Mouse (Mus musculus) embryonic facial prominence, embryonic 13.5 days (tissue): ENCODE measurements around the gene Cdkn1a. TPM values are rescaled to one million over a fixed set of nuclear protein-coding genes. Genes with fewer than 3 reads are reported as not detected.
A peak's percentile ranks its signal among the peaks of the same experiment; 100 is the strongest.

ENCODE experiments used
- ATAC-seq: fragments of 200-750 bp; cut with Nextera tagmentation; 2 replicates; pipeline ENCODE4 v1.8.0; 2017; ENCODE audit warnings: low read depth; ENCODE audit not compliant: insufficient number of reproducible peaks, insufficient read depth, low FRiP score, low TSS enrichment
- H3K27ac ChIP-seq: fragments of 300-500 bp; sonication (generic); 2 replicates; pipeline ENCODE4 v1.5.1; 2015; ENCODE audit warnings: moderate library complexity, mild to moderate bottlenecking, inconsistent platforms
- H3K27me3 ChIP-seq: fragments of 300-500 bp; sonication (generic); 2 replicates; pipeline ENCODE4 v1.6.1; 2015; ENCODE audit warnings: mild to moderate bottlenecking, inconsistent platforms
- H3K36me3 ChIP-seq: fragments of 300-500 bp; sonication (generic); 2 replicates; pipeline ENCODE4 v1.6.1; 2015; ENCODE audit warnings: mild to moderate bottlenecking, inconsistent platforms
- H3K4me1 ChIP-seq: fragments of 300-500 bp; sonication (generic); 2 replicates; pipeline ENCODE4 v1.6.1; 2015; ENCODE audit warnings: inconsistent platforms
- H3K4me2 ChIP-seq: fragments of 300-500 bp; sonication (generic); 2 replicates; pipeline ENCODE4 v1.6.1; 2015; ENCODE audit warnings: moderate library complexity, mild to moderate bottlenecking, inconsistent platforms
- H3K4me3 ChIP-seq: fragments of 300-500 bp; sonication (generic); 2 replicates; pipeline ENCODE4 v1.5.1; 2015; ENCODE audit warnings: mild to moderate bottlenecking, inconsistent platforms
- H3K9ac ChIP-seq: fragments of 300-500 bp; sonication (generic); 2 replicates; pipeline ENCODE4 v1.6.1; 2015; ENCODE audit warnings: mild to moderate bottlenecking, inconsistent platforms
- H3K9me3 ChIP-seq: fragments of 300-500 bp; sonication (generic); 2 replicates; pipeline ENCODE4 v1.6.1; 2016; ENCODE audit warnings: inconsistent platforms
- WGBS: fragments of 180-500 bp; shearing (Covaris S2); methylation state at CpG from one replicate; pipeline ENCODE4 v1.1.7; 2015; ENCODE audit warnings: mixed read lengths; 5-methylcytosine and 5-hydroxymethylcytosine counted together
- polyA plus RNA-seq: library from polyadenylated mRNA; unstranded; fragments of >200 nt; fragmentation: Nextera tagmentation; extraction: Ambion mirVana; gene quantifications from 2 replicates; pipeline ENCODE4 v1.2.1, GENCODE M21; 2015

Gene Cdkn1a
- polyA plus RNA-seq, 1 experiment from 2014 or later = 78.2 TPM

- no peak for ATAC-seq
- no peaks in the 10 kb centered on the region for H3K9me3 ChIP-seq
- no peak overlapping the region for H3K4me3 ChIP-seq
- H3K4me2 ChIP-seq = no peak overlapping the region
- no peak overlapping the region for H3K27ac ChIP-seq
- peaks cover 15% of the 10 kb centered on the region for H3K4me1 ChIP-seq
- 85% methylated on average over 7 of the region's 7 CpGs for WGBS
- no peaks in the 10 kb centered on the region for H3K27me3 ChIP-seq
- peaks cover 25% of the 10 kb centered on the region for H3K36me3 ChIP-seq
- H3K9ac ChIP-seq = no peak overlapping the region
Measured at GRCm38 (mm10) chr17:29049923-29050322, 40.9 kb upstream of the Cdkn1a start.

- Histone ChIP-seq H3K4me1 (peaks cover 18% of the 10 kb centered on the region), H3K9me3 (no peaks in the 10 kb centered on the region), H3K27ac (no peak overlapping the region), H3K9ac (no peak overlapping the region), H3K36me3 (peaks cover 17% of the 10 kb centered on the region), H3K4me3 (no peak overlapping the region), H3K27me3 (no peaks in the 10 kb centered on the region), H3K4me2 (no peak overlapping the region; the same call in 1 of the 2 replicates)
- ATAC-seq = no peak
- 36% methylated on average over 14 of the region's 14 CpGs for WGBS
Measured at GRCm38 (mm10) chr17:29050791-29051190, 40.0 kb upstream of the Cdkn1a start.

- H3K27ac ChIP-seq = no peak overlapping the region
- peaks cover 41% of the 10 kb centered on the region for H3K4me1 ChIP-seq
- no peaks in the 10 kb centered on the region for H3K27me3 ChIP-seq
- no peak overlapping the region for H3K4me3 ChIP-seq
- WGBS = 86% methylated on average over 6 of the region's 6 CpGs
- H3K36me3 ChIP-seq = no peaks in the 10 kb centered on the region
- no peak overlapping the region for H3K4me2 ChIP-seq
- no peak overlapping the region for H3K9ac ChIP-seq
- ATAC-seq = no peak
- no peaks in the 10 kb centered on the region for H3K9me3 ChIP-seq
Measured at GRCm38 (mm10) chr17:29053067-29053466, 37.7 kb upstream of the Cdkn1a start.

- H3K4me2 ChIP-seq = no peak overlapping the region
- 0 out of 2 replicates have a peak overlapping the region, but pooled peaks have one; percentile 44 for H3K9ac ChIP-seq
- no peak for ATAC-seq
- H3K9me3 ChIP-seq = no peaks in the 10 kb centered on the region
- H3K36me3 ChIP-seq = no peaks in the 10 kb centered on the region
- WGBS = 60% methylated on average over 7 of the region's 7 CpGs
- H3K4me1 ChIP-seq = peaks cover 46% of the 10 kb centered on the region
- H3K27me3 ChIP-seq = no peaks in the 10 kb centered on the region
- H3K27ac ChIP-seq = peak overlapping the region; percentile 44; the same call in 1 of the 2 replicates
- no peak overlapping the region for H3K4me3 ChIP-seq
Measured at GRCm38 (mm10) chr17:29053841-29054240, 36.9 kb upstream of the Cdkn1a start.

GRCm38 (mm10) chr17:29054429-29054828, 36.3 kb upstream of the Cdkn1a start:
- Histone ChIP-seq H3K9ac (no peak overlapping the region), H3K4me3 (no peak overlapping the region), H3K36me3 (no peaks in the 10 kb centered on the region), H3K9me3 (no peaks in the 10 kb centered on the region), H3K27ac (no peak overlapping the region), H3K4me2 (no peak overlapping the region), H3K27me3 (no peaks in the 10 kb centered on the region), H3K4me1 (peaks cover 46% of the 10 kb centered on the region)
- WGBS = 80% methylated on average over 6 of the region's 6 CpGs
- ATAC-seq = no peak

- H3K27ac ChIP-seq = no peak overlapping the region; the same call in 1 of the 2 replicates
- no peaks in the 10 kb centered on the region for H3K9me3 ChIP-seq
- no peak overlapping the region for H3K9ac ChIP-seq
- H3K4me1 ChIP-seq = peaks cover 44% of the 10 kb centered on the region
- H3K4me3 ChIP-seq = no peak overlapping the region
- no peaks in the 10 kb centered on the region for H3K27me3 ChIP-seq
- WGBS = 53% methylated on average over 5 of the region's 5 CpGs
- H3K36me3 ChIP-seq = no peaks in the 10 kb centered on the region
- no peak overlapping the region for H3K4me2 ChIP-seq
- ATAC-seq = no peak
Measured at GRCm38 (mm10) chr17:29055586-29055985, 35.2 kb upstream of the Cdkn1a start.

- H3K4me3 ChIP-seq = no peak overlapping the region
- no peaks in the 10 kb centered on the region for H3K36me3 ChIP-seq
- WGBS = 7% methylated on average over 7 of the region's 7 CpGs
- peak overlapping the region; percentile 49 for H3K27ac ChIP-seq
- no peak overlapping the region for H3K9ac ChIP-seq
- peak overlapping the region; percentile 37 for H3K4me2 ChIP-seq
- no peaks in the 10 kb centered on the region for H3K9me3 ChIP-seq
- H3K27me3 ChIP-seq = no peaks in the 10 kb centered on the region
- H3K4me1 ChIP-seq = peaks cover 46% of the 10 kb centered on the region
- peak; percentile 60; the same call in 1 of the 2 replicates for ATAC-seq
Measured at GRCm38 (mm10) chr17:29056207-29056606, 34.6 kb upstream of the Cdkn1a start.

GRCm38 (mm10) chr17:29056699-29057151, 34.1 kb upstream of the Cdkn1a start:
- WGBS = 4% methylated on average over 8 of the region's 8 CpGs
- Histone ChIP-seq H3K4me3 (no peak overlapping the region), H3K27me3 (no peaks in the 10 kb centered on the region), H3K4me1 (peaks cover 46% of the 10 kb centered on the region), H3K4me2 (peak overlapping the region; percentile 37), H3K36me3 (no peaks in the 10 kb centered on the region), H3K9me3 (no peaks in the 10 kb centered on the region), H3K9ac (no peak overlapping the region), H3K27ac (peak overlapping the region; percentile 34; the same call in 1 of the 2 replicates)
- ATAC-seq = no peak

GRCm38 (mm10) chr17:29057361-29057890, 33.4 kb upstream of the Cdkn1a start:
- Histone ChIP-seq H3K4me1 (peaks cover 50% of the 10 kb centered on the region), H3K4me2 (no peak overlapping the region), H3K9ac (no peak overlapping the region), H3K4me3 (no peak overlapping the region), H3K9me3 (no peaks in the 10 kb centered on the region), H3K27ac (peak overlapping the region; percentile 34), H3K27me3 (no peaks in the 10 kb centered on the region), H3K36me3 (no peaks in the 10 kb centered on the region)
- no peak for ATAC-seq
- WGBS = 70% methylated on average over 11 of the region's 11 CpGs

- WGBS = 76% methylated on average over 10 of the region's 10 CpGs
- Histone ChIP-seq H3K9me3 (no peaks in the 10 kb centered on the region), H3K27me3 (no peaks in the 10 kb centered on the region), H3K4me3 (no peak overlapping the region), H3K4me2 (no peak overlapping the region), H3K36me3 (no peaks in the 10 kb centered on the region), H3K9ac (no peak overlapping the region; the same call in 1 of the 2 replicates), H3K4me1 (peaks cover 55% of the 10 kb centered on the region), H3K27ac (0 out of 2 replicates have a peak overlapping the region, but pooled peaks have one; percentile 16)
- no peak for ATAC-seq
Measured at GRCm38 (mm10) chr17:29057961-29058360, 32.8 kb upstream of the Cdkn1a start.

GRCm38 (mm10) chr17:29058487-29058886, 32.3 kb upstream of the Cdkn1a start:
- Histone ChIP-seq H3K4me3 (no peak overlapping the region), H3K9me3 (no peaks in the 10 kb centered on the region), H3K9ac (no peak overlapping the region), H3K4me2 (no peak overlapping the region), H3K27me3 (no peaks in the 10 kb centered on the region), H3K36me3 (no peaks in the 10 kb centered on the region), H3K27ac (no peak overlapping the region), H3K4me1 (peaks cover 58% of the 10 kb centered on the region)
- no peak for ATAC-seq
- 79% methylated on average over 8 of the region's 8 CpGs for WGBS

- no peak overlapping the region for H3K4me3 ChIP-seq
- H3K27ac ChIP-seq = no peak overlapping the region
- H3K36me3 ChIP-seq = no peaks in the 10 kb centered on the region
- peaks cover 51% of the 10 kb centered on the region for H3K4me1 ChIP-seq
- no peak for ATAC-seq
- H3K27me3 ChIP-seq = no peaks in the 10 kb centered on the region
- no peaks in the 10 kb centered on the region for H3K9me3 ChIP-seq
- H3K9ac ChIP-seq = no peak overlapping the region
- WGBS = 95% methylated on average over 3 of the region's 3 CpGs
- H3K4me2 ChIP-seq = no peak overlapping the region
Measured at GRCm38 (mm10) chr17:29059581-29059980, 31.2 kb upstream of the Cdkn1a start.
